Mouse (Mus musculus): ENCODE measurements around the gene Zfp568. TPM values are rescaled to one million over a fixed set of nuclear protein-coding genes. Genes with fewer than 3 reads are reported as not detected.

The Zfp568 gene
- polyA plus RNA-seq, 1 experiment from 2014 or later = 17.2 TPM

GRCm38 (mm10) chr7:30060341-30060740, 76.6 kb downstream of the Zfp568 start:
- H3K4me2 ChIP-seq = no peak overlapping the region
- H3K36me3 ChIP-seq = peaks cover 83% of the 10 kb centered on the region
- no peaks in the 10 kb centered on the region for H3K9me3 ChIP-seq
- H3K27ac ChIP-seq (replicated peaks) = peak overlapping the region; percentile 21
- H3K4me3 ChIP-seq = no peak overlapping the region
- H3K4me1 ChIP-seq = no peaks in the 10 kb centered on the region
- no peak overlapping the region for H3K9ac ChIP-seq
- H3K27me3 ChIP-seq (replicated peaks) = no peaks in the 10 kb centered on the region
- no peak for ATAC-seq (ENCODE audit: extremely low read depth, insufficient number of reproducible peaks, low FRiP score, low TSS enrichment)
- WGBS = 45% methylated on average over 6 of the region's 6 CpGs

- H3K27ac ChIP-seq (replicated peaks) = no peak overlapping the region
- H3K27me3 ChIP-seq (replicated peaks) = no peaks in the 10 kb centered on the region
- H3K9me3 ChIP-seq = no peaks in the 10 kb centered on the region
- H3K4me2 ChIP-seq = no peak overlapping the region
- no peak for ATAC-seq (ENCODE audit: extremely low read depth, insufficient number of reproducible peaks, low FRiP score, low TSS enrichment)
- no peak overlapping the region for H3K9ac ChIP-seq
- H3K4me1 ChIP-seq = no peaks in the 10 kb centered on the region
- H3K4me3 ChIP-seq = no peak overlapping the region
- 83% methylated on average over 5 of the region's 5 CpGs for WGBS
- peaks cover 77% of the 10 kb centered on the region for H3K36me3 ChIP-seq
Observed at GRCm38 (mm10) chr7:30062478-30062877, 78.7 kb downstream of the Zfp568 start.

GRCm38 (mm10) chr7:30064622-30065021, 80.9 kb downstream of the Zfp568 start:
- Histone ChIP-seq H3K27ac (replicated peaks) (no peak overlapping the region), H3K9ac (no peak overlapping the region), H3K4me3 (no peak overlapping the region), H3K4me2 (no peak overlapping the region), H3K4me1 (no peaks in the 10 kb centered on the region), H3K36me3 (peaks cover 74% of the 10 kb centered on the region), H3K27me3 (replicated peaks) (no peaks in the 10 kb centered on the region), H3K9me3 (no peaks in the 10 kb centered on the region)
- WGBS = 80% methylated on average over 5 of the region's 5 CpGs
- no peak for ATAC-seq (ENCODE audit: extremely low read depth, insufficient number of reproducible peaks, low FRiP score, low TSS enrichment)

GRCm38 (mm10) chr7:30072146-30073028, 88.6 kb downstream of the Zfp568 start, which contains the start of gene Zfp82:
Zfp82 (minus strand) TSS chr7:30072900.
- Histone ChIP-seq H3K9ac (peak within 1 kb of the TSS; percentile 88), H3K9me3 (no peaks in the 10 kb centered on the region), H3K4me3 (peak within 1 kb of the TSS; percentile 81), H3K4me1 (peaks cover 5% of the 10 kb centered on the region; the same call in 1 of the 2 replicates), H3K36me3 (peaks cover 26% of the 10 kb centered on the region), H3K27me3 (replicated peaks) (no peaks in the 10 kb centered on the region), H3K27ac (replicated peaks) (peak within 1 kb of the TSS; percentile 67), H3K4me2 (peak within 1 kb of the TSS; percentile 89)
- WGBS = under 1% methylated on average over 50 of the region's 50 CpGs
- peak; percentile 82 for ATAC-seq (ENCODE audit: extremely low read depth, insufficient number of reproducible peaks, low FRiP score, low TSS enrichment)

Other genes with a start within 250 kb of the Zfp568 start
- gene Zfp84, start 215.4 kb upstream of the Zfp568 start, polyA plus RNA-seq (2015; fragmentation: Nextera tagmentation; extraction: Ambion mirVana) = 7.2 and 7.3 TPM in 2 replicates
- 4.6 and 6.0 TPM in 2 replicates for gene Zfp30, start 200.0 kb upstream of the Zfp568 start, polyA plus RNA-seq (2015; fragmentation: Nextera tagmentation; extraction: Ambion mirVana)
- 9.1 and 9.3 TPM in 2 replicates for gene Zfp790, start 167.8 kb upstream of the Zfp568 start, polyA plus RNA-seq (2015; fragmentation: Nextera tagmentation; extraction: Ambion mirVana)
- 1.7 and 1.9 TPM in 2 replicates for gene Zfp940, start 130.3 kb upstream of the Zfp568 start, polyA plus RNA-seq (2015; fragmentation: Nextera tagmentation; extraction: Ambion mirVana)
- 3.0 and 3.2 TPM in 2 replicates for gene Zfp420, start 124.0 kb upstream of the Zfp568 start, polyA plus RNA-seq (2015; fragmentation: Nextera tagmentation; extraction: Ambion mirVana)
- 5.8 and 6.1 TPM in 2 replicates for gene Zfp27, start 77.4 kb upstream of the Zfp568 start, polyA plus RNA-seq (2015; fragmentation: Nextera tagmentation; extraction: Ambion mirVana)
- gene Zfp383, start 75.7 kb upstream of the Zfp568 start, polyA plus RNA-seq (2015; fragmentation: Nextera tagmentation; extraction: Ambion mirVana) = 3.2 and 3.3 TPM in 2 replicates
- gene Zfp74, start 29.9 kb upstream of the Zfp568 start, polyA plus RNA-seq (2015; fragmentation: Nextera tagmentation; extraction: Ambion mirVana) = 7.2 TPM in 2 replicates
- gene Zfp14, start 67.4 kb downstream of the Zfp568 start, polyA plus RNA-seq (2015; fragmentation: Nextera tagmentation; extraction: Ambion mirVana) = 2.5 and 4.0 TPM in 2 replicates
- gene Zfp82, start 88.9 kb downstream of the Zfp568 start, polyA plus RNA-seq (2015; fragmentation: Nextera tagmentation; extraction: Ambion mirVana) = 4.2 and 4.6 TPM in 2 replicates
- gene Gm26920, start 106.5 kb downstream of the Zfp568 start, polyA plus RNA-seq (2015; fragmentation: Nextera tagmentation; extraction: Ambion mirVana) = 0.29 TPM in 1 of 2 replicates, not detected in the other
- gene Zfp566, start 106.6 kb downstream of the Zfp568 start, polyA plus RNA-seq (2015; fragmentation: Nextera tagmentation; extraction: Ambion mirVana) = 4.7 and 6.0 TPM in 2 replicates
- gene Zfp260, start 110.8 kb downstream of the Zfp568 start, polyA plus RNA-seq (2015; fragmentation: Nextera tagmentation; extraction: Ambion mirVana) = 70.2 and 76.4 TPM in 2 replicates
- gene Zfp382, start 138.0 kb downstream of the Zfp568 start, polyA plus RNA-seq (2015; fragmentation: Nextera tagmentation; extraction: Ambion mirVana) = 9.6 and 10.0 TPM in 2 replicates
- 8.6 and 9.5 TPM in 2 replicates for gene Zfp146, start 185.8 kb downstream of the Zfp568 start, polyA plus RNA-seq (2015; fragmentation: Nextera tagmentation; extraction: Ambion mirVana)
- 330 and 354 TPM in 2 replicates for gene Cox7a1, start 200.2 kb downstream of the Zfp568 start, polyA plus RNA-seq (2015; fragmentation: Nextera tagmentation; extraction: Ambion mirVana)
- 76.8 and 81.8 TPM in 2 replicates for gene Capns1, start 214.9 kb downstream of the Zfp568 start, polyA plus RNA-seq (2015; fragmentation: Nextera tagmentation; extraction: Ambion mirVana)
- gene Polr2i, start 248.0 kb downstream of the Zfp568 start, polyA plus RNA-seq (2015; fragmentation: Nextera tagmentation; extraction: Ambion mirVana) = 113 and 123 TPM in 2 replicates
- gene Tbcb, start 248.3 kb downstream of the Zfp568 start, polyA plus RNA-seq (2015; fragmentation: Nextera tagmentation; extraction: Ambion mirVana) = 145 and 170 TPM in 2 replicates

All from heart, embryonic 13.5 days (tissue).